Mouse (Mus musculus): ENCODE results near the gene Hnrnpl. TPM values are rescaled to one million over a fixed set of nuclear protein-coding genes. Genes with fewer than 3 reads are reported as not detected.

Hnrnpl gene
- polyA plus RNA-seq (2015; fragmentation: Nextera tagmentation; extraction: Ambion mirVana): 185 and 203 TPM in 2 replicates

GRCm38 (mm10) chr7:28808221-28808941 lies at the start of gene Hnrnpl:
Gene Hnrnpl (plus strand): TSS chr7:28808541.
- H3K4me2 ChIP-seq (ENCODE audit: low read length): peak within 1 kb of the TSS; percentile 98
- H3K27me3 ChIP-seq (replicated peaks; ENCODE audit: control insufficient read depth, insufficient read depth, low read length): no peaks in the 10 kb centered on the region
- H3K27ac ChIP-seq (ENCODE audit: low read length): peak within 1 kb of the TSS; percentile 99
- ATAC-seq: peak; percentile 2
- peak within 1 kb of the TSS; percentile 92 for H3K4me3 ChIP-seq (replicated peaks; ENCODE audit: low read length)
- H3K4me1 ChIP-seq (replicated peaks; ENCODE audit: control insufficient read depth, insufficient read depth, low read length): peaks cover 31% of the 10 kb centered on the region
- H3K9ac ChIP-seq (replicated peaks; ENCODE audit: low read depth, low read length): peak within 1 kb of the TSS; percentile 98
- H3K36me3 ChIP-seq (ENCODE audit: control insufficient read depth, insufficient read depth): peaks cover 4% of the 10 kb centered on the region
- no peaks in the 10 kb centered on the region for H3K9me3 ChIP-seq (ENCODE audit: control insufficient read depth, low read length)
- WGBS: 3% methylated on average over 28 of the region's 35 CpGs

DNA sequence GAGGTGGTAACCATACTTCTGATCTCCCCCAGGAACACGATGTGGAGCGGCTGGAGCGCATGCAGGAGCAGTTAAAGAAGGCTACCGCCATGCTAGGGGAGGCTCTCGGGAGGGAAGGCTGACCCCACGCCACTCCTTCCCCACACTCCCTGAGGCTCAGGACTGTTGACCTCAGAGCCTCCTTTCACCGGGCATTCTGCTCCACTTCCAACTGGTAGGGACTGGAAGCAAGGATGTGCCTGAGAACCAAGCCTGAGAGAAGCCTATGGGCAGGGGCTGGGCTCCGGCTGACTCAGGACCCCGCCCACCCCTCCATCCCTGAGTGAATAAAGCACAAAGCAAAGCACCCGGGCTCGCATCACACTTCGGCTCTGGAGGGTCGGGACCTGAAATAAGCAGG lies 49.7 kb upstream of the Hnrnpl start:
- H3K36me3 ChIP-seq (ENCODE audit: control insufficient read depth, insufficient read depth): peaks cover 13% of the 10 kb centered on the region

GRCm38 (mm10) chr7:28761907-28762306 lies 46.4 kb upstream of the Hnrnpl start:
- H3K9ac ChIP-seq (replicated peaks; ENCODE audit: low read depth, low read length): no peak overlapping the region
- no peak overlapping the region for H3K27ac ChIP-seq (ENCODE audit: low read length)
- H3K36me3 ChIP-seq (ENCODE audit: control insufficient read depth, insufficient read depth): peaks cover 13% of the 10 kb centered on the region
- no peaks in the 10 kb centered on the region for H3K27me3 ChIP-seq (replicated peaks; ENCODE audit: control insufficient read depth, insufficient read depth, low read length)
- H3K4me3 ChIP-seq (replicated peaks; ENCODE audit: low read length): no peak overlapping the region
- no peak for ATAC-seq
- H3K9me3 ChIP-seq (ENCODE audit: control insufficient read depth, low read length): no peaks in the 10 kb centered on the region
- H3K4me1 ChIP-seq (replicated peaks; ENCODE audit: control insufficient read depth, insufficient read depth, low read length): peaks cover 9% of the 10 kb centered on the region
- H3K4me2 ChIP-seq (ENCODE audit: low read length): no peak overlapping the region
- WGBS: 93% methylated on average over 9 of the region's 9 CpGs

More for the DNA sequence above, 49.7 kb upstream of the Hnrnpl start:
- Histone ChIP-seq H3K4me3 (replicated peaks; ENCODE audit: low read length) (no peak overlapping the region), H3K9ac (replicated peaks; ENCODE audit: low read depth, low read length) (no peak overlapping the region), H3K4me1 (replicated peaks; ENCODE audit: control insufficient read depth, insufficient read depth, low read length) (peaks cover 4% of the 10 kb centered on the region), H3K4me2 (ENCODE audit: low read length) (no peak overlapping the region), H3K9me3 (ENCODE audit: control insufficient read depth, low read length) (no peaks in the 10 kb centered on the region), H3K27me3 (replicated peaks; ENCODE audit: control insufficient read depth, insufficient read depth, low read length) (peaks cover 13% of the 10 kb centered on the region; the same call in 1 of the 2 replicates), H3K27ac (ENCODE audit: low read length) (no peak overlapping the region)
- no peak for ATAC-seq
- WGBS: 83% methylated on average over 13 of the region's 13 CpGs

GRCm38 (mm10) chr7:28765211-28765610 lies 43.1 kb upstream of the Hnrnpl start:
- no peaks in the 10 kb centered on the region for H3K9me3 ChIP-seq (ENCODE audit: control insufficient read depth, low read length)
- H3K27ac ChIP-seq (ENCODE audit: low read length): no peak overlapping the region
- no peak overlapping the region for H3K9ac ChIP-seq (replicated peaks; ENCODE audit: low read depth, low read length)
- H3K36me3 ChIP-seq (ENCODE audit: control insufficient read depth, insufficient read depth): peaks cover 7% of the 10 kb centered on the region; the same call in 1 of the 2 replicates
- 89% methylated on average over 6 of the region's 6 CpGs for WGBS
- peaks cover 19% of the 10 kb centered on the region for H3K4me1 ChIP-seq (replicated peaks; ENCODE audit: control insufficient read depth, insufficient read depth, low read length)
- H3K4me2 ChIP-seq (ENCODE audit: low read length): peak overlapping the region; percentile 73
- H3K4me3 ChIP-seq (replicated peaks; ENCODE audit: low read length): no peak overlapping the region
- ATAC-seq: no peak
- no peaks in the 10 kb centered on the region for H3K27me3 ChIP-seq (replicated peaks; ENCODE audit: control insufficient read depth, insufficient read depth, low read length)

DNA sequence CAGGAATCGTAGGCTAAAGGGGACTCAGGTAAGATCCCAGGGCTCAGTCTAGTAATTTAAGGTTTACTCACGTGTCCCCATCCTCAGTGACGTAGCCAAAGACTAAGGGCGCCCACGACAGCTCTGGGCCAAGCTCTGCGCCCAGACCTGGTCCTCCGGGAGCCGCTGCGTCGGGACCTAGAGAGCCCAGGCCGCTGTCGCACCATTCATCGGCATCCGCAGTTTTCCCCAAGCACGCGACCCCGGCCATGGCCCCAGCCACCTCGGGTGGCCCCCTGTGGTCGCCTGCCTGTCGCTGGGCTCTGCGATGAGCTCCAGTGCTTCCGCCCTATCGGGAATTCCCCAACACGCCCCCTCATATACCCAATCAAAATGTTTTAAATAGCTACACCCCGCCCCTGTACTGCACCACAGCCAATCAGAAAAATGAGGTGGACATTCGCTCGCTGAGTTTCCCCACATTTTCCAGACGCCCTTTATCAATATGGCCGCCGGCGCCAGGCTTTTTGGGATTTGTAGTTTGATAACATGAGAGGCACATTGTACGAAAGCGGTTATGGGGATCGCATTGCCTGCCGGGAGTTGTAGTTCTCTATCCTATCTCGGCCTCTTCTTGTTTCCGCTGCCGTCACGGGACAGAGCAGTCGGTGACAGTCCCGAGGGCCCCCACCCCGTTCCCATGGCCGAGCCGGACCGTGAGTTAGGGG lies 42.0 kb upstream of the Hnrnpl start, which contains the start of gene Sirt2:
Sirt2 (plus strand) TSS at position 563 of the 707 bp plus-strand sequence.
- Histone ChIP-seq H3K27me3 (replicated peaks; ENCODE audit: control insufficient read depth, insufficient read depth, low read length) (no peaks in the 10 kb centered on the region), H3K4me1 (replicated peaks; ENCODE audit: control insufficient read depth, insufficient read depth, low read length) (peaks cover 19% of the 10 kb centered on the region), H3K4me3 (replicated peaks; ENCODE audit: low read length) (peak within 1 kb of the TSS; percentile 86), H3K4me2 (ENCODE audit: low read length) (peak within 1 kb of the TSS; percentile 83), H3K9ac (replicated peaks; ENCODE audit: low read depth, low read length) (peak within 1 kb of the TSS; percentile 79), H3K27ac (ENCODE audit: low read length) (no peak within 1 kb of the TSS), H3K36me3 (ENCODE audit: control insufficient read depth, insufficient read depth) (peaks cover 4% of the 10 kb centered on the region; the same call in 1 of the 2 replicates), H3K9me3 (ENCODE audit: control insufficient read depth, low read length) (no peaks in the 10 kb centered on the region)
- WGBS: under 1% methylated on average over 45 of the region's 45 CpGs
- ATAC-seq: peak; percentile 99

DNA sequence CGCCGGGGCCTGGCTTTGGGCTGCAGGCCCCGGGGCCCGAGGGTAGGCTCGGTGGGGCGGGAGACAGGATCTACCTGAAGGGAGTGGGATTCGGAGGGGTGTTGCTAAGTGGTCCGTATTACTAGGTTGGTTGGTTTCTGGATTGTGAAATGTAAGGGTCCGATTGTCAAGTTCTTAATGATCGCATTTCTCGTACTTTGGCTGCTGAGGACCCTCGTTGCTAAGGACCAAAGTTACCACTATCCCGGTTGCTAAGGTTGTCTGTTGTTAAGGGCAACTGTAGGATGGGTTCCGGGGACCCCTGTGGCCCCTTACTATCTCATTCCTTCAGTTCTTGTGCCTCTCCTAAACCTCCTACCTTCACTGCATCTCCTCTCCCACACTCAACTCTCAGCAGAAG lies 41.4 kb upstream of the Hnrnpl start:
- no peaks in the 10 kb centered on the region for H3K27me3 ChIP-seq (replicated peaks; ENCODE audit: control insufficient read depth, insufficient read depth, low read length)
- ATAC-seq: peak; percentile 6
- H3K4me1 ChIP-seq (replicated peaks; ENCODE audit: control insufficient read depth, insufficient read depth, low read length): peaks cover 19% of the 10 kb centered on the region
- no peaks in the 10 kb centered on the region; the same call in 1 of the 2 replicates for H3K36me3 ChIP-seq (ENCODE audit: control insufficient read depth, insufficient read depth)
- peak overlapping the region; percentile 83 for H3K4me2 ChIP-seq (ENCODE audit: low read length)
- peak overlapping the region; percentile 76 for H3K9ac ChIP-seq (replicated peaks; ENCODE audit: low read depth, low read length)
- no peaks in the 10 kb centered on the region for H3K9me3 ChIP-seq (ENCODE audit: control insufficient read depth, low read length)
- H3K4me3 ChIP-seq (replicated peaks; ENCODE audit: low read length): peak overlapping the region; percentile 86
- no peak overlapping the region for H3K27ac ChIP-seq (ENCODE audit: low read length)
- 2% methylated on average over 14 of the region's 14 CpGs for whole genome bisulfite sequencing

DNA sequence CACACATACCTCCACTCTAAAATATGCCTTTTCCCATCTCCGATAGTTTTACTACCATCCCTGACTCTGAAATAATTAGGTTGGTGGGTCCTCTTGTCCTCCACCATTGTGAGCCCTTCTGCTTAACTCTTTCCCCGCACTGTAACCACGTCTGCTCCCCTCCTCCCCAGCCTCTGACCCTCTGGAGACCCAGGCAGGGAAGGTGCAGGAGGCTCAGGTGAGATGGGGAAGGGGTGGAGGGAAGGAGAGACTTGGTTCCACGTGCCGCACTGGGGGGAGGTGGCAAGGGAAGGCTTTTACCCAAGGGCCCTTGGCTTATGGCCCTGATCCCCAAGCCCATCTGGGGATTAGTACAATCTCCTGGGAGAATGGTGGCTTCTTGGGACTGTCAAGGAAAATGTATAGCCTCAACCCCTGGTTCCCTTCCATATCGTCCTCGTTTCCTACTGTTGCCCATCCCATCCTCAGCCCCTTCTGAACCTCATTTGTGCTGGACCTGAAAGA lies 40.8 kb upstream of the Hnrnpl start, which contains the start of gene Nfkbib:
Nfkbib (minus strand) TSS at position 51 of the 504 bp plus-strand sequence.
- no peak within 1 kb of the TSS for H3K27ac ChIP-seq (ENCODE audit: low read length)
- no peaks in the 10 kb centered on the region for H3K27me3 ChIP-seq (replicated peaks; ENCODE audit: control insufficient read depth, insufficient read depth, low read length)
- peak within 1 kb of the TSS; percentile 83 for H3K4me2 ChIP-seq (ENCODE audit: low read length)
- no peak for ATAC-seq
- WGBS: 57% methylated on average over 7 of the region's 7 CpGs
- H3K36me3 ChIP-seq (ENCODE audit: control insufficient read depth, insufficient read depth): no peaks in the 10 kb centered on the region
- H3K4me3 ChIP-seq (replicated peaks; ENCODE audit: low read length): peak within 1 kb of the TSS; percentile 86
- no peaks in the 10 kb centered on the region for H3K9me3 ChIP-seq (ENCODE audit: control insufficient read depth, low read length)
- peaks cover 19% of the 10 kb centered on the region for H3K4me1 ChIP-seq (replicated peaks; ENCODE audit: control insufficient read depth, insufficient read depth, low read length)
- H3K9ac ChIP-seq (replicated peaks; ENCODE audit: low read depth, low read length): peak within 1 kb of the TSS; percentile 79

DNA sequence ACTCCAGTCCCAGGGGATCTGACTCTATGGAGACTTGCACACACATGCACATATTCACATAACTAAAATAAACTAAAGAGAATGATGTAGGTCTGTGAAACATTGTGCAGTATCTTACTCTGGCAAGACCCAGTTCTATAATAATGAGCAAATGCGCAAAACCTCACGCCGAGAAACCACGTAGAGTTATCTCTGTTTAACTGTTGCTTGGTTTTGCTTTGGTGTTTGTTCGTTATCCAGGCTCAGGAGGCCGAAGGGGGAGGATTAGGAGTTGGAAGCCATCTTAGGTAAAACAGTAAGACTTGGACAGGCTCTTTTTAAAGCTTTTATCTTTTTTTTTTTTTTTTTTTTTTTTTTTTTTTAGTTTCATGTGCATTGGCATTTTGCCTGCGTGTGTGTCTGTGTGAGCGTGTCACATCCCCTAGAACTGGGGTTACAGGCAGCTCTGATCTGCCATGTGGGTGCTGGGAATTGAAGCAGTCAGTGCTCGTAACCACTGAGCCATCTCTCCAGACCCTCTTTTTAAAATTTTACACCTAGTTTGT lies 38.9 kb upstream of the Hnrnpl start:
- 88% methylated on average over 9 of the region's 9 CpGs for WGBS

DNA sequence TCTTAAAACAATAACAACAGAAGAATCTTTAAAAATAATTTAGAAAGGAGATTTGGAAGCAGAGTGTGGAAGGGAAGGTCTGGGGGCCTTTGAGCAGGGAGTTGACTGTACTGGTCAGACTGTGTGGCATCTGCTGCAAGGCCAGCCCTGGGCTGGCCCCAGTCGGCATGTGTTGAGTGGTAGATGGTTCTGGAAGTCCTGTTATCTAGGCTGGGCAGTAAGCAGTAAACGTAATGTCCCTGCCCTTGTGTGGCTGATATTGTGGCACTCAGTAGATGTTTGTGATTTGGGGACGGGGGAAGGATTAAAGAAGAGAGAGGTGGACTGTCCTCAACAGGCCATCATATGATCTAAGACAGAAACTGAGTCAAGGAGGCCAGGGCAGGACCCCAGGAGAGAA lies 38.0 kb upstream of the Hnrnpl start:
- Histone ChIP-seq H3K27ac (ENCODE audit: low read length) (no peak overlapping the region), H3K27me3 (replicated peaks; ENCODE audit: control insufficient read depth, insufficient read depth, low read length) (no peaks in the 10 kb centered on the region), H3K9me3 (ENCODE audit: control insufficient read depth, low read length) (no peaks in the 10 kb centered on the region), H3K36me3 (ENCODE audit: control insufficient read depth, insufficient read depth) (no peaks in the 10 kb centered on the region), H3K4me2 (ENCODE audit: low read length) (no peak overlapping the region), H3K4me3 (replicated peaks; ENCODE audit: low read length) (no peak overlapping the region), H3K4me1 (replicated peaks; ENCODE audit: control insufficient read depth, insufficient read depth, low read length) (peaks cover 16% of the 10 kb centered on the region), H3K9ac (replicated peaks; ENCODE audit: low read depth, low read length) (no peak overlapping the region)
- 93% methylated on average over 3 of the region's 3 CpGs for WGBS
- ATAC-seq: no peak

More for the DNA sequence above, 38.9 kb upstream of the Hnrnpl start:
- H3K9ac ChIP-seq (replicated peaks; ENCODE audit: low read depth, low read length): no peak overlapping the region
- H3K4me3 ChIP-seq (replicated peaks; ENCODE audit: low read length): no peak overlapping the region
- H3K4me1 ChIP-seq (replicated peaks; ENCODE audit: control insufficient read depth, insufficient read depth, low read length): peaks cover 19% of the 10 kb centered on the region
- no peaks in the 10 kb centered on the region for H3K27me3 ChIP-seq (replicated peaks; ENCODE audit: control insufficient read depth, insufficient read depth, low read length)
- H3K36me3 ChIP-seq (ENCODE audit: control insufficient read depth, insufficient read depth): no peaks in the 10 kb centered on the region
- H3K4me2 ChIP-seq (ENCODE audit: low read length): no peak overlapping the region
- H3K9me3 ChIP-seq (ENCODE audit: control insufficient read depth, low read length): no peaks in the 10 kb centered on the region
- ATAC-seq: no peak
- no peak overlapping the region for H3K27ac ChIP-seq (ENCODE audit: low read length)

Data from forebrain, embryonic 16.5 days (tissue).